Mouse (Mus musculus) intestine, embryonic 15.5 days (tissue): ENCODE measurements around the gene Arid1b. TPM values are rescaled to one million over a fixed set of nuclear protein-coding genes. Genes with fewer than 3 reads are reported as not detected.
A peak's percentile ranks its signal among the peaks of the same experiment; 100 is the strongest.

Experiments
- ATAC-seq: fragments of 200-750 bp; cut with Nextera tagmentation; 2 replicates; pipeline ENCODE4 v1.8.0; 2017; ENCODE audit warnings: moderate TSS enrichment, moderate library complexity
- H3K27ac ChIP-seq: fragments of 300-500 bp; sonication (generic); 2 replicates; pipeline ENCODE4 v1.5.1; 2015; ENCODE audit warnings: mild to moderate bottlenecking, inconsistent platforms
- H3K27me3 ChIP-seq: fragments of 300-500 bp; sonication (generic); replicated peaks from 2 replicates; pipeline ENCODE4 v1.6.1; 2015; ENCODE audit warnings: inconsistent platforms
- H3K36me3 ChIP-seq: fragments of 300-500 bp; sonication (generic); 2 replicates; pipeline ENCODE4 v1.6.1; 2015; ENCODE audit warnings: inconsistent platforms
- H3K4me1 ChIP-seq: fragments of 300-500 bp; sonication (generic); replicated peaks from 2 replicates; pipeline ENCODE4 v1.6.1; 2015; ENCODE audit warnings: inconsistent platforms
- H3K4me2 ChIP-seq: fragments of 300-500 bp; sonication (generic); replicated peaks from 2 replicates; pipeline ENCODE4 v1.6.1; 2015; ENCODE audit warnings: mild to moderate bottlenecking, inconsistent platforms
- H3K4me3 ChIP-seq: fragments of 300-500 bp; sonication (generic); replicated peaks from 2 replicates; pipeline ENCODE4 v1.5.1; 2015; ENCODE audit warnings: inconsistent platforms
- H3K9ac ChIP-seq: fragments of 300-500 bp; sonication (generic); 2 replicates; pipeline ENCODE4 v1.6.1; 2015; ENCODE audit warnings: inconsistent platforms
- H3K9me3 ChIP-seq: fragments of 300-500 bp; sonication (generic); 2 replicates; pipeline ENCODE4 v1.6.1; 2016; ENCODE audit warnings: inconsistent platforms
- WGBS: fragments of 180-500 bp; shearing (Covaris S2); methylation state at CpG from one replicate; pipeline ENCODE4 v1.1.7; 2015; 5-methylcytosine and 5-hydroxymethylcytosine counted together
- polyA plus RNA-seq: library from polyadenylated mRNA; unstranded; fragments of >200 nt; fragmentation: Nextera tagmentation; extraction: Ambion mirVana; gene quantifications from 2 replicates; pipeline ENCODE4 v1.2.1, GENCODE M21; 2015

Arid1b gene
- polyA plus RNA-seq, 1 experiment from 2014 or later = 9.1 TPM

- H3K4me3 ChIP-seq = no peak overlapping the region
- ATAC-seq = no peak
- no peaks in the 10 kb centered on the region for H3K9me3 ChIP-seq
- H3K4me1 ChIP-seq = peaks cover 21% of the 10 kb centered on the region
- H3K36me3 ChIP-seq = no peaks in the 10 kb centered on the region
- H3K27me3 ChIP-seq = no peaks in the 10 kb centered on the region
- H3K4me2 ChIP-seq = no peak overlapping the region
- H3K9ac ChIP-seq = no peak overlapping the region
- 88% methylated on average over 7 of the region's 7 CpGs for WGBS
- H3K27ac ChIP-seq = no peak overlapping the region
Measured at GRCm38 (mm10) chr17:5247247-5247646, 253.1 kb downstream of the Arid1b start.

- Histone ChIP-seq H3K9me3 (no peaks in the 10 kb centered on the region), H3K4me3 (no peak overlapping the region), H3K36me3 (no peaks in the 10 kb centered on the region), H3K4me1 (peaks cover 21% of the 10 kb centered on the region), H3K27me3 (no peaks in the 10 kb centered on the region), H3K9ac (no peak overlapping the region), H3K4me2 (no peak overlapping the region), H3K27ac (0 out of 2 replicates have a peak overlapping the region, but pooled peaks have one; percentile 15)
- no peak for ATAC-seq
- WGBS = 72% methylated on average over 15 of the region's 15 CpGs
Measured at GRCm38 (mm10) chr17:5247737-5248136, 253.6 kb downstream of the Arid1b start.

- H3K27ac ChIP-seq = peak overlapping the region; percentile 41
- no peaks in the 10 kb centered on the region for H3K27me3 ChIP-seq
- H3K4me3 ChIP-seq = no peak overlapping the region
- H3K9ac ChIP-seq = no peak overlapping the region
- no peaks in the 10 kb centered on the region for H3K36me3 ChIP-seq
- no peaks in the 10 kb centered on the region for H3K9me3 ChIP-seq
- peaks cover 21% of the 10 kb centered on the region for H3K4me1 ChIP-seq
- WGBS = 42% methylated on average over 17 of the region's 17 CpGs
- 0 out of 2 replicates have a peak overlapping the region, but pooled peaks have one; percentile 6 for H3K4me2 ChIP-seq
- 0 out of 2 replicates have a peak, but pooled peaks have one; percentile 47 for ATAC-seq
Measured at GRCm38 (mm10) chr17:5248957-5249656, 255.0 kb downstream of the Arid1b start.

- ATAC-seq = no peak
- peak overlapping the region; percentile 27; the same call in 1 of the 2 replicates for H3K27ac ChIP-seq
- WGBS = 49% methylated on average over 9 of the region's 9 CpGs
- no peak overlapping the region for H3K4me3 ChIP-seq
- no peaks in the 10 kb centered on the region for H3K27me3 ChIP-seq
- no peak overlapping the region for H3K4me2 ChIP-seq
- no peak overlapping the region for H3K9ac ChIP-seq
- H3K36me3 ChIP-seq = no peaks in the 10 kb centered on the region
- H3K9me3 ChIP-seq = no peaks in the 10 kb centered on the region
- H3K4me1 ChIP-seq = peaks cover 21% of the 10 kb centered on the region
Measured at GRCm38 (mm10) chr17:5249681-5250180, 255.6 kb downstream of the Arid1b start.

GRCm38 (mm10) chr17:5252436-5252835, 258.3 kb downstream of the Arid1b start:
- Histone ChIP-seq H3K4me1 (peaks cover 18% of the 10 kb centered on the region), H3K27ac (no peak overlapping the region), H3K9me3 (no peaks in the 10 kb centered on the region), H3K4me3 (no peak overlapping the region), H3K27me3 (no peaks in the 10 kb centered on the region), H3K36me3 (no peaks in the 10 kb centered on the region), H3K4me2 (no peak overlapping the region), H3K9ac (no peak overlapping the region)
- WGBS = 30% methylated on average over 3 of the region's 3 CpGs
- ATAC-seq = no peak

GRCm38 (mm10) chr17:5254717-5255617, 260.8 kb downstream of the Arid1b start:
- WGBS = 87% methylated on average over 16 of the region's 16 CpGs

GRCm38 (mm10) chr17:5255618-5255933, 261.4 kb downstream of the Arid1b start:
- no peak overlapping the region for H3K27ac ChIP-seq
- no peak overlapping the region for H3K9ac ChIP-seq
- 0 out of 2 replicates have a peak, but pooled peaks cover 8% of the 10 kb centered on the region for H3K4me1 ChIP-seq
- H3K9me3 ChIP-seq = no peaks in the 10 kb centered on the region
- no peaks in the 10 kb centered on the region for H3K27me3 ChIP-seq
- H3K36me3 ChIP-seq = no peaks in the 10 kb centered on the region
- WGBS = 93% methylated on average over 2 of the region's 2 CpGs
- H3K4me3 ChIP-seq = no peak overlapping the region
- H3K4me2 ChIP-seq = no peak overlapping the region
- ATAC-seq = no peak

More at GRCm38 (mm10) chr17:5254717-5255617, 260.8 kb downstream of the Arid1b start:
- no peaks in the 10 kb centered on the region for H3K36me3 ChIP-seq
- H3K27me3 ChIP-seq = no peaks in the 10 kb centered on the region
- no peak overlapping the region for H3K9ac ChIP-seq
- H3K4me1 ChIP-seq = 0 out of 2 replicates have a peak, but pooled peaks cover 9% of the 10 kb centered on the region
- H3K4me3 ChIP-seq = no peak overlapping the region
- no peaks in the 10 kb centered on the region for H3K9me3 ChIP-seq
- no peak for ATAC-seq
- H3K4me2 ChIP-seq = no peak overlapping the region
- no peak overlapping the region for H3K27ac ChIP-seq

GRCm38 (mm10) chr17:5258978-5259377, 264.8 kb downstream of the Arid1b start:
- WGBS = 78% methylated on average over 9 of the region's 9 CpGs
- no peak overlapping the region for H3K4me3 ChIP-seq
- no peak overlapping the region for H3K27ac ChIP-seq
- no peak for ATAC-seq
- H3K27me3 ChIP-seq = no peaks in the 10 kb centered on the region
- H3K4me1 ChIP-seq = peaks cover 15% of the 10 kb centered on the region; the same call in 1 of the 2 replicates
- H3K9ac ChIP-seq = no peak overlapping the region
- no peak overlapping the region for H3K4me2 ChIP-seq
- no peaks in the 10 kb centered on the region for H3K9me3 ChIP-seq
- peaks cover 2% of the 10 kb centered on the region; the same call in 1 of the 2 replicates for H3K36me3 ChIP-seq

- no peak overlapping the region for H3K9ac ChIP-seq
- no peaks in the 10 kb centered on the region for H3K9me3 ChIP-seq
- no peak overlapping the region for H3K4me2 ChIP-seq
- peaks cover 15% of the 10 kb centered on the region; the same call in 1 of the 2 replicates for H3K4me1 ChIP-seq
- 64% methylated on average over 8 of the region's 8 CpGs for WGBS
- 0 out of 2 replicates have a peak, but pooled peaks have one; percentile 15 for ATAC-seq
- H3K36me3 ChIP-seq = peaks cover 9% of the 10 kb centered on the region; the same call in 1 of the 2 replicates
- no peak overlapping the region for H3K27ac ChIP-seq
- H3K27me3 ChIP-seq = no peaks in the 10 kb centered on the region
- H3K4me3 ChIP-seq = no peak overlapping the region
Measured at GRCm38 (mm10) chr17:5261131-5261651, 267.1 kb downstream of the Arid1b start.

GRCm38 (mm10) chr17:5261874-5262605, 267.9 kb downstream of the Arid1b start:
- Histone ChIP-seq H3K4me3 (no peak overlapping the region), H3K9me3 (no peaks in the 10 kb centered on the region), H3K4me1 (peaks cover 15% of the 10 kb centered on the region; the same call in 1 of the 2 replicates), H3K4me2 (no peak overlapping the region), H3K36me3 (peaks cover 9% of the 10 kb centered on the region; the same call in 1 of the 2 replicates), H3K27ac (no peak overlapping the region), H3K27me3 (no peaks in the 10 kb centered on the region), H3K9ac (no peak overlapping the region)
- 0 out of 2 replicates have a peak, but pooled peaks have one; percentile 27 for ATAC-seq
- WGBS = 57% methylated on average over 22 of the region's 22 CpGs

GRCm38 (mm10) chr17:5262788-5263187, 268.7 kb downstream of the Arid1b start:
- ATAC-seq = no peak
- no peak overlapping the region for H3K9ac ChIP-seq
- H3K36me3 ChIP-seq = peaks cover 9% of the 10 kb centered on the region; the same call in 1 of the 2 replicates
- no peaks in the 10 kb centered on the region for H3K9me3 ChIP-seq
- peaks cover 13% of the 10 kb centered on the region; the same call in 1 of the 2 replicates for H3K4me1 ChIP-seq
- 77% methylated on average over 4 of the region's 4 CpGs for WGBS
- no peak overlapping the region for H3K4me3 ChIP-seq
- H3K27me3 ChIP-seq = no peaks in the 10 kb centered on the region
- H3K27ac ChIP-seq = no peak overlapping the region
- no peak overlapping the region for H3K4me2 ChIP-seq
